Mouse (Mus musculus): ENCODE data around the gene Phldb2. TPM values are rescaled to one million over a fixed set of nuclear protein-coding genes. Genes with fewer than 3 reads are reported as not detected.
A peak's percentile ranks its signal among the peaks of the same experiment; 100 is the strongest.

The Phldb2 gene
- polyA plus RNA-seq, 1 experiment from 2014 or later = 7.2 TPM

DNA sequence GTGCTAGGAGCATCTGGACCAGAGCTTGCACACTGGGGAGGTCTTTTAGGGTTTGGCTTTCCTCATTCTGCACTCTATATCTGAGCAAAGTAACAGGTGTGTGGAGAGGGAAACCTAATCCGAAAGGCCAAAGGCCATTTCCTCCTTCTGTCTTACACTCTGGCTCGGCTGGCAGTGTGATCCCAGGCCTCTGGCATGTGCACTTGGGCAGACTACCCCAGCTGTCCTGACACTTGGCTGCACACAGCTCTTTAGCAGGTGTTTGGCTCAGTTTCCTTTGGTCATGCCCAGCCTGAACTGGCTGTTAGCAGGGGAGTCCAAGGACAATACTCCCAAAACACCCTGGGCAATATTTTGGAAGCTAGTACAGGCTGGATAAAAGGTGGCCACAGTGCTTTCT is 156.6 kb downstream of the Phldb2 start:
- 0 out of 2 replicates have a peak, but pooled peaks cover 3% of the 10 kb centered on the region for H3K4me1 ChIP-seq
- no peak overlapping the region for H3K4me3 ChIP-seq
- H3K36me3 ChIP-seq = no peaks in the 10 kb centered on the region
- no peaks in the 10 kb centered on the region for H3K9me3 ChIP-seq
- no peak overlapping the region for H3K27ac ChIP-seq (replicated peaks)
- no peak overlapping the region for H3K4me2 ChIP-seq (replicated peaks)
- no peak overlapping the region for H3K9ac ChIP-seq (replicated peaks)
- no peak; the same call in 1 of the 2 replicates for ATAC-seq (replicated peaks)
- whole genome bisulfite sequencing = 59% methylated on average over 2 of the region's 2 CpGs
- no peaks in the 10 kb centered on the region for H3K27me3 ChIP-seq

DNA sequence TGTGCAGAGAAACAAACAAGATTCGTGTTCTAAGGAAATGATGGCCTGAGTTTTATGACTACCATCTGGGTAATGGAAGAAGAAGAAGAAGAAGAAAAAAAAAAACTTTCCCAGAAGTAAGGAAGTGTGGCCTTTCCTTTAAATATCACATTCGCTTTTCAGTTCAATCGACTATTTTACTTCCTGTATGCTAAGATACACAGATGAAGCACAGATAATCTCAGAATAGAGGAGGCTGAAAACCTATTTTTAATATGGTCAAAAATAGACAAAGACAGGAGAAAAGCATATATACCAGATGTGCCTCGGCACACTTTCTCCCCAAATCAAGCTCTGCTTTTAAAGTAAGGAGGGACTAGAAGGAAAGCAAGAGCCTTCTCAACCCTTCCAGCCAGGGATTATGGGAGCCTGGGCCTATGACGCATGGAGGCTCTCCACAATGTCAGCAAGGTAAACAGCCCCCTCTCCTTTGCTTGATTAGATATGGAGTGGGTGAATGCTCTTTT is 158.2 kb downstream of the Phldb2 start:
- Histone ChIP-seq H3K36me3 (no peaks in the 10 kb centered on the region), H3K9me3 (no peaks in the 10 kb centered on the region), H3K4me1 (0 out of 2 replicates have a peak, but pooled peaks cover 3% of the 10 kb centered on the region), H3K9ac (replicated peaks) (no peak overlapping the region), H3K4me3 (no peak overlapping the region), H3K27me3 (no peaks in the 10 kb centered on the region), H3K4me2 (replicated peaks) (no peak overlapping the region), H3K27ac (replicated peaks) (no peak overlapping the region)
- 87% methylated on average over 5 of the region's 5 CpGs for WGBS
- no peak for ATAC-seq (replicated peaks)

DNA sequence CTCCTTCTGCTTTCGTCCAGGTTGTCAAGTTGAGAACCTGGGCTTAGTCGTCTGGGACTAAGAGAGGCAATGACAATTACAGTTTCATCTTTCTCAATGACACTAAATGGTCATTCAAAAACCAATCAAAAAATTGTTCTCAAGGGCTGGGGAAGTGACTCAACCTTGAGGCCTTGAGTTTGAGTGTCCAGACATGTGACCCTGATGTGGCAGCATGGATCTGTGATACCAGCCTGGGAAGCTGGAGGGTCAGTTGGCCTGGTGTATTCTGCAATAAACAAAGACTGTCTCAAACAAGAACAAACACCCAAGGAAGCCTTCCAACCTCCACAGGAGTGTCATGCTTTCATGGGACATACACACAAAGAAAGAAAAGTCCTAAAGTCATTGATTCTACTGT is 160.6 kb downstream of the Phldb2 start:
- Histone ChIP-seq H3K9me3 (no peaks in the 10 kb centered on the region), H3K4me1 (no peaks in the 10 kb centered on the region), H3K27me3 (no peaks in the 10 kb centered on the region), H3K4me3 (no peak overlapping the region), H3K27ac (replicated peaks) (no peak overlapping the region), H3K36me3 (no peaks in the 10 kb centered on the region), H3K9ac (replicated peaks) (no peak overlapping the region), H3K4me2 (replicated peaks) (no peak overlapping the region)
- no peak for ATAC-seq (replicated peaks)
- WGBS = 89% methylated on average over 2 of the region's 2 CpGs

DNA sequence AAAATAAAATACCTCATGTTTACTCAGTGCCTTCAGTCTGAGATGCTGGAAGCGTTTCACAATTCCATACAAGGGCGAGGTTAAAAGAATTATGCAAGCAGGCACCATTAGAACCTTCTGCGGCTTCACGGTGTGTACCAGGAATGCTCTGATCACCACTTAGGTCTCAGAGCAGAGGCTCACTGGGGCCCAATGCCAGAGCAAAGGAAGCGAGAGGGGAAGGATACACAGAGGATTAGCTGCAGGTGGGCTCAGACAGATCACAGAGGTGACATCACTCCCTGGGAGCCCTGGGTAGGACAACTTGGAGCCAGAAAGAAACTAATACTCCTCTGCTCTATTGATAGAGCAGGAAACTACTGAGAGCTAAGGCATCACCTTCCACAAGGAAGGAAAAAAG is 162.1 kb downstream of the Phldb2 start:
- no peak overlapping the region for H3K4me2 ChIP-seq (replicated peaks)
- no peak for ATAC-seq (replicated peaks)
- H3K27me3 ChIP-seq = no peaks in the 10 kb centered on the region
- no peak overlapping the region for H3K9ac ChIP-seq (replicated peaks)
- no peaks in the 10 kb centered on the region for H3K4me1 ChIP-seq
- H3K27ac ChIP-seq (replicated peaks) = no peak overlapping the region
- WGBS = 61% methylated on average over 5 of the region's 5 CpGs
- H3K36me3 ChIP-seq = no peaks in the 10 kb centered on the region
- H3K9me3 ChIP-seq = no peaks in the 10 kb centered on the region
- no peak overlapping the region for H3K4me3 ChIP-seq

- WGBS = 74% methylated on average over 2 of the region's 2 CpGs
- no peak for ATAC-seq (replicated peaks)
- no peak overlapping the region for H3K27ac ChIP-seq (replicated peaks)
- H3K4me3 ChIP-seq = no peak overlapping the region
- no peaks in the 10 kb centered on the region for H3K4me1 ChIP-seq
- no peaks in the 10 kb centered on the region for H3K9me3 ChIP-seq
- no peak overlapping the region for H3K4me2 ChIP-seq (replicated peaks)
- no peaks in the 10 kb centered on the region for H3K27me3 ChIP-seq
- no peak overlapping the region for H3K9ac ChIP-seq (replicated peaks)
- no peaks in the 10 kb centered on the region for H3K36me3 ChIP-seq
Observed at GRCm38 (mm10) chr16:45789311-45789710, 164.1 kb downstream of the Phldb2 start.

DNA sequence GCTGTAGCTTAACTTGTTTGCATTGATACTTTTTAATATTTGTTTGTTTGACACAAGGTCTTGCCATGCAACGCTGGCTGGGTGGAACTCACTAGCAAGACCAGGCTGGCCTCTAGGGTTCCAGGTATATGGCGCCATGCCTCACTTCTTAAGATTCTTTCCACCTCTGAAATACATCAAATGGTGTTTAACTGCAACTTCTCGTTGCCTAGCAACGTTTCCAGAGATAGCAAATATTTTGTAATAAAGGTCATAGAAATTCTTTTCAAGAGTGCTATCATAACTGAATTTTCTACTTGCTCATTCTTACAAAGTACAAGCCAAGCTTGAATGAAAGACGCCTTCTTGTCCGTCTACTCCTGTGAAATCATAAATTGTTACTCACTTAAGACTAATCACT is 165.7 kb downstream of the Phldb2 start:
- Histone ChIP-seq H3K27me3 (no peaks in the 10 kb centered on the region), H3K9me3 (no peaks in the 10 kb centered on the region), H3K36me3 (no peaks in the 10 kb centered on the region), H3K27ac (replicated peaks) (no peak overlapping the region), H3K4me3 (no peak overlapping the region), H3K4me1 (no peaks in the 10 kb centered on the region), H3K4me2 (replicated peaks) (no peak overlapping the region), H3K9ac (replicated peaks) (no peak overlapping the region)
- ATAC-seq (replicated peaks) = no peak
- 90% methylated on average over 6 of the region's 6 CpGs for WGBS

DNA sequence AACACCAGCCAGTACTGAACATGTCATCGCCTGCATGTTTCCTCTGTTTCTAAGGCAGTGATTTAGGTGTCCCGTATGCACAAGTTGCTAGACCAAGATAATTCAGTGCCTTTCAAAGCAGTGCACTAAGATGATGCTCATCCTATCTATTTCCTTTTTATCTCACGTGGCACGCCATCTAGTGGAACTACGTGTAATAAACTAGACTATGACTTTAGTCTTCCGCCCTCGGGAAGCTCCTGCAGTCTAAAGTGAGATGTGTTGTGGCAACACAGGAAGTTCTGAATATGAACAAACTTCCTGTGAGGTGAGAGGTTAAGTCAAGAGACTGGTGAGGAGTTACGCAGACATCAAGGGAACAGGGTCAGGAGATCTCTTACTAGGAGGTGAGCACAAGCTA is 166.8 kb downstream of the Phldb2 start:
- Histone ChIP-seq H3K36me3 (no peaks in the 10 kb centered on the region), H3K27ac (replicated peaks) (no peak overlapping the region), H3K4me3 (no peak overlapping the region), H3K4me2 (replicated peaks) (no peak overlapping the region), H3K27me3 (no peaks in the 10 kb centered on the region), H3K9ac (replicated peaks) (no peak overlapping the region), H3K9me3 (no peaks in the 10 kb centered on the region), H3K4me1 (no peaks in the 10 kb centered on the region)
- ATAC-seq (replicated peaks) = no peak
- 48% methylated on average over 8 of the region's 8 CpGs for WGBS

- WGBS = 77% methylated on average over 6 of the region's 6 CpGs
Observed at GRCm38 (mm10) chr16:45780001-45780400, 173.4 kb downstream of the Phldb2 start.

GRCm38 (mm10) chr16:45774813-45775212 is 178.6 kb downstream of the Phldb2 start:
- no peak overlapping the region for H3K4me2 ChIP-seq (replicated peaks)

More at GRCm38 (mm10) chr16:45780001-45780400, 173.4 kb downstream of the Phldb2 start:
- Histone ChIP-seq H3K27me3 (no peaks in the 10 kb centered on the region), H3K27ac (replicated peaks) (no peak overlapping the region), H3K9me3 (no peaks in the 10 kb centered on the region), H3K9ac (replicated peaks) (no peak overlapping the region), H3K36me3 (no peaks in the 10 kb centered on the region), H3K4me2 (replicated peaks) (no peak overlapping the region), H3K4me3 (no peak overlapping the region), H3K4me1 (no peaks in the 10 kb centered on the region)
- ATAC-seq (replicated peaks) = no peak

DNA sequence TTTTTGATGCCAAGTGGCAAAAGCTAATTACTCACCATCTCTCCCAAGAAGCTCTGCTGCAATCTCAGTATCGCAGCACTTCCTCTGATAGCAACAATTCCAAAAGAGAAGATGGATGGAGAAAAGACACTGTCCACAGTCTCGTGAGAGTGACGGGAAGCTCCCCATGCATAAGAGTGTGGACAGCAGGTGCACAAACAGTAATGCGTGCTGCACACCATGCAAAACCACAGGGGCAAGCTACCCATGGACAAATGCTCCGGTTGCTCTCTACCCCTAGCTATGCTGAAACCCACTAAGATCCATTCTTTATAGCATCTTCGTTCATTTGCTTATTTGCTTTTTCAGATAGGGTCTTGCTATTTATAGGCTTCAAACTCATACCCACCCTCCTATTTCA is 182.5 kb downstream of the Phldb2 start:
- ATAC-seq (replicated peaks) = no peak
- H3K4me1 ChIP-seq = peaks cover 13% of the 10 kb centered on the region
- no peaks in the 10 kb centered on the region for H3K9me3 ChIP-seq
- no peak overlapping the region for H3K4me3 ChIP-seq
- no peak overlapping the region for H3K4me2 ChIP-seq (replicated peaks)
- WGBS = 93% methylated on average over 6 of the region's 6 CpGs
- H3K27me3 ChIP-seq = no peaks in the 10 kb centered on the region
- H3K9ac ChIP-seq (replicated peaks) = no peak overlapping the region
- no peaks in the 10 kb centered on the region for H3K36me3 ChIP-seq
- no peak overlapping the region for H3K27ac ChIP-seq (replicated peaks)

More at GRCm38 (mm10) chr16:45774813-45775212, 178.6 kb downstream of the Phldb2 start:
- Histone ChIP-seq H3K9me3 (no peaks in the 10 kb centered on the region), H3K4me3 (no peak overlapping the region), H3K9ac (replicated peaks) (no peak overlapping the region), H3K27me3 (no peaks in the 10 kb centered on the region), H3K36me3 (no peaks in the 10 kb centered on the region), H3K27ac (replicated peaks) (no peak overlapping the region), H3K4me1 (no peaks in the 10 kb centered on the region)
- no peak for ATAC-seq (replicated peaks)
- 81% methylated on average over 5 of the region's 5 CpGs for WGBS

DNA sequence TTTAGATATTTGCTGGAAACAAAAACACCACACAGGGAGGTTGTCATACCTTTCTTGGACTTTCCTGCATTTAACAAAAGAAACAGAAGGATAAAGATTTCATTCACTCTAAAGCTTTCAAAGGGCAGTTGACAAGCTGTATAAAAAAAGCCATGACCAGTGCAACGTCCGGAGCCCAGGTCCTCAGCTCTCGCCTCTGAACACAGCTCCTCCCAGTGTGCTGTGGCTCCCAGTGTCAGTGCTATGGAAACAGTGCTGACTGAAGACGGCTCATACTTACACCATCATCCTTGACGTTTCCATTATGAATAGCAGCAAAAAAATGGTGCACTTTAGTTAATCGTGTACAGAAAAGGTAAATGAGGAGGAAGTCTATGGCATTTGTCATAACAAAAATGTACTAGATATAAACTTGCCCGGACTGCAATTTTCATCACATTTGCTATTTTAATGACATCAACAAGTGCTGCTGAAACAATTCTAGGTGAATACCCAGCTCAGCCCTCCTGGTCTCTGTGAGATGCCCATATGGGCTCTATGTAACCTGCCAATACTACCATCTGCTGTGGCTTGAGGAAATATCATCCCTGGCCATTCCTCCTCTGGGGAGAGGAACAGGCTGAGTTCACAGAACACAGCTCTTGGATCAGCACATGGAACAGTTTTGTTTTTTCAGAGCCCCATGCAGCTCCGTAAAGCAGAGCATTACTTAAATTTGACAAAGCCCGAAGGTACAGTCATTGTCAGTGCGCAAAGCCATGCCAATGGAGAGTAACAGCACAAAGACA is 185.4 kb downstream of the Phldb2 start:
- Histone ChIP-seq H3K4me1 (peaks cover 13% of the 10 kb centered on the region), H3K27ac (replicated peaks) (no peak overlapping the region), H3K27me3 (no peaks in the 10 kb centered on the region), H3K9me3 (no peaks in the 10 kb centered on the region), H3K4me3 (no peak overlapping the region), H3K36me3 (no peaks in the 10 kb centered on the region), H3K9ac (replicated peaks) (no peak overlapping the region), H3K4me2 (replicated peaks) (no peak overlapping the region)
- 47% methylated on average over 10 of the region's 10 CpGs for WGBS
- peak; percentile 72 for ATAC-seq (replicated peaks)

- no peak overlapping the region for H3K27ac ChIP-seq (replicated peaks)
- no peaks in the 10 kb centered on the region for H3K9me3 ChIP-seq
- WGBS = 50% methylated on average over 4 of the region's 4 CpGs
- H3K9ac ChIP-seq (replicated peaks) = no peak overlapping the region
- H3K4me1 ChIP-seq = peaks cover 13% of the 10 kb centered on the region
- H3K36me3 ChIP-seq = no peaks in the 10 kb centered on the region
- no peak overlapping the region for H3K4me2 ChIP-seq (replicated peaks)
- no peak overlapping the region for H3K4me3 ChIP-seq
- ATAC-seq (replicated peaks) = 0 out of 2 replicates have a peak, but pooled peaks have one; percentile 13
- no peaks in the 10 kb centered on the region for H3K27me3 ChIP-seq
Observed at GRCm38 (mm10) chr16:45767434-45767833, 186.0 kb downstream of the Phldb2 start.
